Mouse (Mus musculus) layer of hippocampus, adult 2 months (tissue): ENCODE results near the gene Pkp4. TPM values are rescaled to one million over a fixed set of nuclear protein-coding genes. Genes with fewer than 3 reads are reported as not detected.
A peak's percentile ranks its signal among the peaks of the same experiment; 100 is the strongest.
"Not testable (repeated sequence)": the region's sequence is repeated elsewhere in the genome, so short reads cannot be mapped to it uniquely, and the experiment has no call there.

Source experiments
- DNase-seq, 2 experiments: peaks; one replicate each; pipeline ENCODE4 v3.0.0; 2022; ENCODE audit warnings: low spot score in 2 of 2
- H3K27ac ChIP-seq: fragments of 200-600 bp; 2 replicates; pipeline ENCODE4 v1.8.1; 2022
- H3K4me3 ChIP-seq: fragments of 200-600 bp; 2 replicates; pipeline ENCODE4 v1.8.1; 2022; ENCODE audit warnings: mild to moderate bottlenecking
- CTCF ChIP-seq: fragments of 200-600 bp; conservative IDR thresholded peaks from 2 replicates; pipeline ENCODE4 v1.8.1; 2022; ENCODE audit warnings: antibody characterized with exemption, mild to moderate bottlenecking, moderate library complexity
- total RNA-seq, 2 experiments: library from RNA; stranded (reverse); gene quantifications; 2 replicates each; pipeline ENCODE4 v1.2.3; 2021

Pkp4 gene
- total RNA-seq, 2 experiments from 2014 or later = 300 to 306 TPM

GRCm38 (mm10) chr2:59378096-59378495 is 217.4 kb downstream of the Pkp4 start:
- H3K4me3 ChIP-seq = no peak overlapping the region
- no peak for TF ChIP-seq CTCF
- DNase-seq = no peak
- H3K27ac ChIP-seq = no peak overlapping the region

GRCm38 (mm10) chr2:59378861-59379260 is 218.2 kb downstream of the Pkp4 start:
- not testable (repeated sequence) for H3K4me3 ChIP-seq, H3K27ac ChIP-seq, DNase-seq

GRCm38 (mm10) chr2:59383231-59383630 is 222.6 kb downstream of the Pkp4 start:
- no peak overlapping the region for H3K4me3 ChIP-seq
- DNase-seq = no peak
- no peak for TF ChIP-seq CTCF
- no peak overlapping the region for H3K27ac ChIP-seq

GRCm38 (mm10) chr2:59383852-59384776 is 223.5 kb downstream of the Pkp4 start:
- Histone ChIP-seq H3K4me3 (no peak overlapping the region), H3K27ac (no peak overlapping the region)
- no peak for DNase-seq
- TF ChIP-seq CTCF = no peak

- no peak for TF ChIP-seq CTCF
- DNase-seq = no peak
- H3K27ac ChIP-seq = no peak overlapping the region
- H3K4me3 ChIP-seq = no peak overlapping the region
Measured at GRCm38 (mm10) chr2:59385211-59385935, 224.7 kb downstream of the Pkp4 start.

- no peak for TF ChIP-seq CTCF
- peak overlapping the region; percentile 46; the same call in 1 of the 2 replicates for H3K27ac ChIP-seq
- peak in 1 of 2 experiments; percentile 57 for DNase-seq
- H3K4me3 ChIP-seq = no peak overlapping the region
Measured at GRCm38 (mm10) chr2:59389971-59390370, 229.3 kb downstream of the Pkp4 start.

- TF ChIP-seq CTCF = no peak
- DNase-seq = no peak
- no peak overlapping the region for H3K4me3 ChIP-seq
- H3K27ac ChIP-seq = no peak overlapping the region
Measured at GRCm38 (mm10) chr2:59393177-59393576, 232.5 kb downstream of the Pkp4 start.

GRCm38 (mm10) chr2:59394651-59395050 is 234.0 kb downstream of the Pkp4 start:
- no peak for TF ChIP-seq CTCF
- DNase-seq = no peak
- Histone ChIP-seq H3K4me3 (no peak overlapping the region), H3K27ac (no peak overlapping the region)

- DNase-seq, H3K27ac ChIP-seq, H3K4me3 ChIP-seq: not testable (repeated sequence)
Measured at GRCm38 (mm10) chr2:59395160-59395650, 234.6 kb downstream of the Pkp4 start.

GRCm38 (mm10) chr2:59396555-59396954 is 235.9 kb downstream of the Pkp4 start:
- DNase-seq = no peak
- no peak for TF ChIP-seq CTCF
- H3K4me3 ChIP-seq = no peak overlapping the region
- H3K27ac ChIP-seq = no peak overlapping the region

GRCm38 (mm10) chr2:59397531-59397930 is 236.9 kb downstream of the Pkp4 start:
- no peak for TF ChIP-seq CTCF
- no peak overlapping the region for H3K4me3 ChIP-seq
- H3K27ac ChIP-seq = no peak overlapping the region
- no peak for DNase-seq

- no peak for TF ChIP-seq CTCF
- DNase-seq = no peak
- Histone ChIP-seq H3K27ac (peak overlapping the region; percentile 72), H3K4me3 (no peak overlapping the region)
Measured at GRCm38 (mm10) chr2:59400901-59401378, 240.3 kb downstream of the Pkp4 start.

GRCm38 (mm10) chr2:59401841-59402461 is 241.3 kb downstream of the Pkp4 start:
- DNase-seq = no peak
- no peak overlapping the region for H3K4me3 ChIP-seq
- peak overlapping the region; percentile 72 for H3K27ac ChIP-seq
- TF ChIP-seq CTCF = no peak
